Mouse (Mus musculus): ENCODE results near the gene Lrmda. TPM values are rescaled to one million over a fixed set of nuclear protein-coding genes. Genes with fewer than 3 reads are reported as not detected.

Gene Lrmda
- polyA plus RNA-seq, 1 experiment from 2014 or later = 1.8 TPM

GRCm38 (mm10) chr14:22036802-22037497, 17.4 kb downstream of the Lrmda start:
- H3K4me2 ChIP-seq (replicated peaks; ENCODE audit: low read depth) = no peak overlapping the region
- no peaks in the 10 kb centered on the region for H3K27me3 ChIP-seq (replicated peaks; ENCODE audit: control insufficient read depth, insufficient read depth, low read length)
- H3K36me3 ChIP-seq (ENCODE audit: control insufficient read depth, insufficient read depth) = no peaks in the 10 kb centered on the region
- no peak for ATAC-seq
- no peaks in the 10 kb centered on the region for H3K9me3 ChIP-seq (ENCODE audit: control insufficient read depth)
- WGBS = 69% methylated on average over 12 of the region's 12 CpGs
- TF ChIP-seq CTCF (IDR thresholded peaks at IDR 0.05; ENCODE audit: low read depth) = no peak
- 0 out of 2 replicates have a peak, but pooled peaks cover 4% of the 10 kb centered on the region for H3K4me1 ChIP-seq (replicated peaks; ENCODE audit: control insufficient read depth, insufficient read depth, low read length)
- no peak overlapping the region for H3K9ac ChIP-seq (ENCODE audit: low read depth, low read length)
- no peak overlapping the region for H3K27ac ChIP-seq (ENCODE audit: low read depth, low read length)
- no peak overlapping the region for H3K4me3 ChIP-seq (ENCODE audit: low read depth, low read length)

GRCm38 (mm10) chr14:22037498-22038131, 18.1 kb downstream of the Lrmda start:
- H3K9ac ChIP-seq (ENCODE audit: low read depth, low read length) = no peak overlapping the region
- no peak overlapping the region for H3K4me3 ChIP-seq (ENCODE audit: low read depth, low read length)
- WGBS = 83% methylated on average over 16 of the region's 16 CpGs
- H3K27ac ChIP-seq (ENCODE audit: low read depth, low read length) = no peak overlapping the region
- H3K9me3 ChIP-seq (ENCODE audit: control insufficient read depth) = no peaks in the 10 kb centered on the region
- no peaks in the 10 kb centered on the region for H3K27me3 ChIP-seq (replicated peaks; ENCODE audit: control insufficient read depth, insufficient read depth, low read length)
- no peak overlapping the region for H3K4me2 ChIP-seq (replicated peaks; ENCODE audit: low read depth)
- TF ChIP-seq CTCF (IDR thresholded peaks at IDR 0.05; ENCODE audit: low read depth) = no peak
- no peak for ATAC-seq
- 0 out of 2 replicates have a peak, but pooled peaks cover 4% of the 10 kb centered on the region for H3K4me1 ChIP-seq (replicated peaks; ENCODE audit: control insufficient read depth, insufficient read depth, low read length)
- no peaks in the 10 kb centered on the region for H3K36me3 ChIP-seq (ENCODE audit: control insufficient read depth, insufficient read depth)

- Histone ChIP-seq H3K4me3 (ENCODE audit: low read depth, low read length) (no peak overlapping the region), H3K27me3 (replicated peaks; ENCODE audit: control insufficient read depth, insufficient read depth, low read length) (no peaks in the 10 kb centered on the region), H3K4me2 (replicated peaks; ENCODE audit: low read depth) (no peak overlapping the region), H3K9me3 (ENCODE audit: control insufficient read depth) (no peaks in the 10 kb centered on the region), H3K9ac (ENCODE audit: low read depth, low read length) (no peak overlapping the region), H3K27ac (ENCODE audit: low read depth, low read length) (no peak overlapping the region), H3K4me1 (replicated peaks; ENCODE audit: control insufficient read depth, insufficient read depth, low read length) (no peaks in the 10 kb centered on the region), H3K36me3 (ENCODE audit: control insufficient read depth, insufficient read depth) (no peaks in the 10 kb centered on the region)
- TF ChIP-seq CTCF (IDR thresholded peaks at IDR 0.05; ENCODE audit: low read depth) = no peak
- WGBS = 39% methylated on average over 6 of the region's 6 CpGs
- no peak for ATAC-seq
These were observed 22.6 kb downstream of the Lrmda start for GRCm38 (mm10) chr14:22042146-22042545.

DNA sequence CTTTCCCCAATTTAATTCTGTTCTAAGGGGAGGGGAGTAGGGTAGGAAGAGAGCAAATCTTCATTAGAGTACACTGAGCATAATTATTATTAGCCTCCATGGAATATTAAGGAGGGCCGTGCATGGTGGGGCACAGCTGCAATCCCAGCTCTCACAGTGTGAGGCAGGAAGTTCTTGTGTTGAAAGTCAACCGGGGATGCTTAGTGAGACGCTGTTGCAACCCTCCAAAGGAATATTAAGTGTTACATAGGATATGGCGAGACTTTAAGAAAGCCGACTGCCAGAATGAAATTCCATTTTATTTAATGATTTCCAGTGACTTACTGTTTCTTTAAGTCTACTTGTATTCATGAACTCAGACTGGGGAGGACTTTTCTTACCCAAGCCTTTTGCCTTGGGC, 23.9 kb downstream of the Lrmda start:
- no peak for TF ChIP-seq CTCF (IDR thresholded peaks at IDR 0.05; ENCODE audit: low read depth)
- WGBS = 88% methylated on average over 5 of the region's 5 CpGs
- Histone ChIP-seq H3K9me3 (ENCODE audit: control insufficient read depth) (no peaks in the 10 kb centered on the region), H3K4me1 (replicated peaks; ENCODE audit: control insufficient read depth, insufficient read depth, low read length) (no peaks in the 10 kb centered on the region), H3K36me3 (ENCODE audit: control insufficient read depth, insufficient read depth) (no peaks in the 10 kb centered on the region), H3K4me2 (replicated peaks; ENCODE audit: low read depth) (no peak overlapping the region), H3K27me3 (replicated peaks; ENCODE audit: control insufficient read depth, insufficient read depth, low read length) (no peaks in the 10 kb centered on the region), H3K4me3 (ENCODE audit: low read depth, low read length) (no peak overlapping the region), H3K9ac (ENCODE audit: low read depth, low read length) (no peak overlapping the region), H3K27ac (ENCODE audit: low read depth, low read length) (no peak overlapping the region)
- no peak for ATAC-seq

DNA sequence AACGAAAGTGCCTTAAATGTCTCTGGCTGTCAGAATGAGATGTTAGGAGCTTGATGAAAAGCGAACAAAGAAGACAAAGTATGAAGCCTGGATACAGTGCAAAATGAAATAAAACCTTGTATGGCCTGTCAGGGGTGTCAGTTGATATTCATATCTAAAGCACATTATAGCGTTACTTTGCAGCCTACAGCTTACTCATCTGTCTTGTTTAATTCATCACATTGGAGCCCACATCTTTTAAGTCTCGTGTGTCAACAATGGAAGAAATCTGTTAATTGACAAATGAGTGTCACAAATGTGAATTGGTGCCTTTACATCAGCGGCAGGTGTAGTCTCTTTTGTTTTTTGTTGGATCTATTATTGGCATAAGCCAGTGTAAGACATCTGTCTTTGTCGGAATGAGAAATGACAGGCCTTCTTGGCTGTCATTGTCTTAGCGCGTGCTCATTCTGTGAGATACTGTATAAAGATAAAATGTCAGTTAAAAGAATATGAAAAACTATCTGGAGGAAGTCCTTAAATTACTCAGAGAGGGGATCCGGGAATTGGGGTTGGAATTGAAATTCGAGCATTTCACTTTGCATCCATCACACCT, 26.8 kb downstream of the Lrmda start:
- no peak overlapping the region for H3K9ac ChIP-seq (ENCODE audit: low read depth, low read length)
- no peaks in the 10 kb centered on the region for H3K27me3 ChIP-seq (replicated peaks; ENCODE audit: control insufficient read depth, insufficient read depth, low read length)
- no peak overlapping the region for H3K4me3 ChIP-seq (ENCODE audit: low read depth, low read length)
- H3K36me3 ChIP-seq (ENCODE audit: control insufficient read depth, insufficient read depth) = no peaks in the 10 kb centered on the region
- no peak overlapping the region for H3K4me2 ChIP-seq (replicated peaks; ENCODE audit: low read depth)
- H3K27ac ChIP-seq (ENCODE audit: low read depth, low read length) = no peak overlapping the region
- H3K4me1 ChIP-seq (replicated peaks; ENCODE audit: control insufficient read depth, insufficient read depth, low read length) = no peaks in the 10 kb centered on the region
- WGBS = 85% methylated on average over 10 of the region's 10 CpGs
- no peak for ATAC-seq
- no peaks in the 10 kb centered on the region for H3K9me3 ChIP-seq (ENCODE audit: control insufficient read depth)
- TF ChIP-seq CTCF (IDR thresholded peaks at IDR 0.05; ENCODE audit: low read depth) = no peak

- no peak for ATAC-seq
- H3K9ac ChIP-seq (ENCODE audit: low read depth, low read length) = no peak overlapping the region
- TF ChIP-seq CTCF (IDR thresholded peaks at IDR 0.05; ENCODE audit: low read depth) = no peak
These were observed 28.8 kb downstream of the Lrmda start for GRCm38 (mm10) chr14:22048068-22048899.

More at GRCm38 (mm10) chr14:22048068-22048899, 28.8 kb downstream of the Lrmda start:
- Histone ChIP-seq H3K36me3 (ENCODE audit: control insufficient read depth, insufficient read depth) (no peaks in the 10 kb centered on the region), H3K27me3 (replicated peaks; ENCODE audit: control insufficient read depth, insufficient read depth, low read length) (no peaks in the 10 kb centered on the region), H3K4me3 (ENCODE audit: low read depth, low read length) (no peak overlapping the region), H3K4me1 (replicated peaks; ENCODE audit: control insufficient read depth, insufficient read depth, low read length) (no peaks in the 10 kb centered on the region; the same call in 1 of the 2 replicates), H3K9me3 (ENCODE audit: control insufficient read depth) (no peaks in the 10 kb centered on the region), H3K27ac (ENCODE audit: low read depth, low read length) (no peak overlapping the region), H3K4me2 (replicated peaks; ENCODE audit: low read depth) (no peak overlapping the region)
- WGBS = 70% methylated on average over 18 of the region's 18 CpGs

All from intestine, postnatal 0 days (tissue).